Mouse (Mus musculus) megakaryocyte, embryonic 14.5 days (primary cell): ENCODE results near the gene Prom2.

ENCODE experiments used
- FLI1 ChIP-seq: IDR thresholded peaks from 2 replicates; pipeline ENCODE4 v1.6.1; 2012; ENCODE audit warnings: low read length, inconsistent platforms, mixed read lengths
- GATA1 ChIP-seq: IDR thresholded peaks from 3 replicates; pipeline ENCODE4 v1.6.1; 2012; ENCODE audit warnings: mixed read lengths, low read length, inconsistent platforms, borderline replicate concordance

GRCm38 (mm10) chr2:127522006-127522441 is 19.2 kb downstream of the Prom2 start, which contains the start of gene Kcnip3:
- TF ChIP-seq GATA1, result no peak
- no peak for TF ChIP-seq FLI1
